Mouse (Mus musculus): ENCODE measurements around the gene Olfr987. TPM values are rescaled to one million over a fixed set of nuclear protein-coding genes. Genes with fewer than 3 reads are reported as not detected.
A peak's percentile ranks its signal among the peaks of the same experiment; 100 is the strongest.
"Not testable (repeated sequence)": the region's sequence is repeated elsewhere in the genome, so short reads cannot be mapped to it uniquely, and the experiment has no call there.

Olfr987 gene
- total RNA-seq (2021) (not detected), polyA plus RNA-seq (2012; rRNA removed) (not detected in 2 replicates)
- long read RNA-seq: 0 reads

- not testable (repeated sequence) for DNase-seq
Observed at GRCm38 (mm10) chr2:85339215-85339614, at the start of gene Olfr987. Olfr987 (minus strand) TSS chr2:85339315.

- DNase-seq: not testable (repeated sequence)
Observed at GRCm38 (mm10) chr2:85363127-85363526, 24.0 kb upstream of the Olfr987 start, which contains the start of gene Olfr988. Olfr988 (minus strand) TSS chr2:85363227.

- no peak for DNase-seq
Observed at GRCm38 (mm10) chr2:85339972-85340371, 857 bp upstream of the Olfr987 start.

- no peak for DNase-seq
Observed at GRCm38 (mm10) chr2:85319106-85319505, 20.0 kb downstream of the Olfr987 start.

GRCm38 (mm10) chr2:85285406-85285805 lies 53.7 kb downstream of the Olfr987 start:
- no peak for DNase-seq

- DNase-seq: peak; percentile 16
Observed at GRCm38 (mm10) chr2:85284626-85285025, 54.5 kb downstream of the Olfr987 start.

GRCm38 (mm10) chr2:85283631-85284466 lies 55.3 kb downstream of the Olfr987 start:
- DNase-seq: no peak

- DNase-seq: peak; percentile 7
Observed at GRCm38 (mm10) chr2:85281023-85281422, 58.1 kb downstream of the Olfr987 start.

Other genes with a start within 250 kb of the Olfr987 start
- 10 to 100 TPM in 1 of 2 experiments, 1 to 10 TPM in 1; 7.7 to 14.3 TPM for gene Aplnr, start 203.1 kb downstream of the Olfr987 start, total RNA-seq (2021)
- 9.4 and 12.1 TPM in 2 replicates for gene Aplnr, start 203.1 kb downstream of the Olfr987 start, polyA plus RNA-seq (2012; rRNA removed)
- 10 to 100 TPM; 17.0 to 18.2 TPM for gene Lrrc55, start 142.1 kb downstream of the Olfr987 start, total RNA-seq (2021)
- 13.2 and 14.3 TPM in 2 replicates for gene Lrrc55, start 142.1 kb downstream of the Olfr987 start, polyA plus RNA-seq (2012; rRNA removed)
- gene Olfr988, start 23.9 kb upstream of the Olfr987 start, total RNA-seq (2021): not detected
- not detected in 2 replicates for gene Olfr988, start 23.9 kb upstream of the Olfr987 start, polyA plus RNA-seq (2012; rRNA removed)
- gene Olfr992, start 70.2 kb upstream of the Olfr987 start, total RNA-seq (2021): not detected
- gene Olfr992, start 70.2 kb upstream of the Olfr987 start, polyA plus RNA-seq (2012; rRNA removed): not detected in 2 replicates
- not detected for gene Olfr993, start 75.6 kb upstream of the Olfr987 start, total RNA-seq (2021)
- not detected in 2 replicates for gene Olfr993, start 75.6 kb upstream of the Olfr987 start, polyA plus RNA-seq (2012; rRNA removed)
- not detected for gene Olfr994, start 97.1 kb upstream of the Olfr987 start, total RNA-seq (2021)
- not detected in 2 replicates for gene Olfr994, start 97.1 kb upstream of the Olfr987 start, polyA plus RNA-seq (2012; rRNA removed)
- gene Olfr995, start 104.3 kb upstream of the Olfr987 start, total RNA-seq (2021): not detected
- not detected in 2 replicates for gene Olfr995, start 104.3 kb upstream of the Olfr987 start, polyA plus RNA-seq (2012; rRNA removed)
- gene 4833423E24Rik, start 179.7 kb upstream of the Olfr987 start, total RNA-seq (2021): under 1 TPM; 0.38 to 0.49 TPM
- gene 4833423E24Rik, start 179.7 kb upstream of the Olfr987 start, polyA plus RNA-seq (2012; rRNA removed): not detected in 2 replicates
- not detected for gene Olfr996, start 239.9 kb upstream of the Olfr987 start, total RNA-seq (2021)
- 0.13 and 0.16 TPM in 2 replicates for gene Olfr996, start 239.9 kb upstream of the Olfr987 start, polyA plus RNA-seq (2012; rRNA removed)
- not detected for gene Olfr998, start 249.6 kb upstream of the Olfr987 start, total RNA-seq (2021)
- gene Olfr998, start 249.6 kb upstream of the Olfr987 start, polyA plus RNA-seq (2012; rRNA removed): not detected in 2 replicates